Mouse (Mus musculus): ENCODE data around the gene Krtap6-5. TPM values are rescaled to one million over a fixed set of nuclear protein-coding genes. Genes with fewer than 3 reads are reported as not detected.
"Not testable (repeated sequence)": the region's sequence is repeated elsewhere in the genome, so short reads cannot be mapped to it uniquely, and the experiment has no call there.

Gene Krtap6-5
- not detected in 2 replicates for polyA plus RNA-seq (2015; fragmentation: Nextera tagmentation; extraction: Ambion mirVana)

DNA sequence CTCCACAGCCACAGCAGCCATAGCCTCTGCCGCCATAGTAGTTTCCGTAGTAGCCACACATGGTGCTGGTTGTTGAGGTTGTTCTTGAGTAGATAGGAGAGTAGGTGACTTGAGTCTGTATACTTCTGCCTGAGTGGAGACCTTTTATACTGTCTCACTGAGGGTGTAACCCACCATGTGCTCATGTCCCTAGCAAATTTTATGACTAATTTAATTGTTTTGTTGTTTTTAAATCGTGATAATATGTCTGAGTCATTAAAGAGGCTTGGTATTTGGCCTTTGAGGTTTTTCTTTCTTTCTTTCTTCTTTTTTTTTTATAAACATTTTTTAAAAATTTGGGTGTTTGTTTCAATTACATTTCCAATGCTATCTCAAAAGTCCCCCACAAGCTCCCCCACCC is at the start of gene Krtap6-5:
Gene Krtap6-5 (minus strand): TSS at position 101 of the 400 bp plus-strand sequence.
- H3K9ac ChIP-seq (replicated peaks; ENCODE audit: low read depth, low read length), result no peak within 1 kb of the TSS
- no peaks in the 10 kb centered on the region for H3K4me1 ChIP-seq (replicated peaks; ENCODE audit: control insufficient read depth, insufficient read depth, low read length)
- 87% methylated on average over 3 of the region's 3 CpGs for WGBS
- no peaks in the 10 kb centered on the region for H3K27me3 ChIP-seq (replicated peaks; ENCODE audit: control insufficient read depth, insufficient read depth, low read length)
- no peak for ATAC-seq
- no peak within 1 kb of the TSS for H3K4me3 ChIP-seq (replicated peaks; ENCODE audit: low read length)
- H3K36me3 ChIP-seq (ENCODE audit: control insufficient read depth, insufficient read depth), result no peaks in the 10 kb centered on the region
- no peak within 1 kb of the TSS for H3K27ac ChIP-seq (ENCODE audit: low read length)
- no peaks in the 10 kb centered on the region for H3K9me3 ChIP-seq (ENCODE audit: control insufficient read depth, low read length)
- no peak within 1 kb of the TSS for H3K4me2 ChIP-seq (ENCODE audit: low read length)

DNA sequence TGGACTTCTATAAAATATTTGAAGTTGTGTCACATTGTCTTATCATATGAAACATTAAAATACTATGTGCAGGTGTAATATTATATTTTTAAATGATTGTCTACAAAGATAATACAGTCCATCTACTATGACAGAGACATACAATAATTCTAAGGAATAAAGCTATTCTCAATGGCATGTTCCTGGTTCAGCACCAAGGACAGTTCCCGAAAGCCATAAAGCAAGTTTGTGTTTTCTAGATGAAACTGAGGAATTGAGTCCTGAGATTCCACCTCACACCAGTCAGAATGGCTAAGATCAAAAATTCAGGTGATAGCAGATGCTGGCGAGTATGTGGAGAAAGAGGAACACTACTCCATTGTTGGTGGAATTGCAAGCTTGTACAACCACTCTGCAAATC is 23.4 kb upstream of the Krtap6-5 start:
- not testable (repeated sequence) for H3K27me3 ChIP-seq (replicated peaks; ENCODE audit: control insufficient read depth, insufficient read depth, low read length); H3K4me3 ChIP-seq (replicated peaks; ENCODE audit: low read length); H3K9ac ChIP-seq (replicated peaks; ENCODE audit: low read depth, low read length); H3K4me1 ChIP-seq (replicated peaks; ENCODE audit: control insufficient read depth, insufficient read depth, low read length); H3K27ac ChIP-seq (ENCODE audit: low read length); ATAC-seq; H3K4me2 ChIP-seq (ENCODE audit: low read length); H3K9me3 ChIP-seq (ENCODE audit: control insufficient read depth, low read length); H3K36me3 ChIP-seq (ENCODE audit: control insufficient read depth, insufficient read depth)
- 78% methylated on average over 2 of the region's 2 CpGs for WGBS

DNA sequence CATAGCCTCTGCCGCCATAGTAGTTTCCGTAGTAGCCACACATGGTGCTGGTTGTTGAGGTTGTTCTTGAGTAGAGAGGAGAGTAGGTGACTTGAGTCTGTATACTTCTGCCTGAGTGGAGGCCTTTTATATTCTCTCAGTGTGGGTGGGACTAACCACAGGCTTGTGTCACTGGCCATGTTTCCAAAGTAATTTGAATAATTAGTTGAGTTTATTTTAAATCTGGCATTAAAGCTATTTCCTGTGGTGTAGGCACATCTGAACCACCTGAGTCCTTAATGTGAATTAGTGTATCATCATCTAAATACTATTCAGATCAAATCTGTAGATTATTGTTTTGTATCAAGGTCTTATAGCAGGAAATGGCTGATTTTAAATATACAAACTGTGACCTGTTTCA is 16.2 kb upstream of the Krtap6-5 start, which contains the start of gene 1110025L11Rik:
Gene 1110025L11Rik (minus strand): TSS at position 101 of the 400 bp plus-strand sequence.
- not testable (repeated sequence) for H3K4me2 ChIP-seq (ENCODE audit: low read length); H3K9me3 ChIP-seq (ENCODE audit: control insufficient read depth, low read length); H3K27me3 ChIP-seq (replicated peaks; ENCODE audit: control insufficient read depth, insufficient read depth, low read length); H3K4me1 ChIP-seq (replicated peaks; ENCODE audit: control insufficient read depth, insufficient read depth, low read length); H3K36me3 ChIP-seq (ENCODE audit: control insufficient read depth, insufficient read depth); H3K27ac ChIP-seq (ENCODE audit: low read length); ATAC-seq; H3K4me3 ChIP-seq (replicated peaks; ENCODE audit: low read length); H3K9ac ChIP-seq (replicated peaks; ENCODE audit: low read depth, low read length)
- no CpG with 5 or more reads among the region's 2 CpGs for WGBS

DNA sequence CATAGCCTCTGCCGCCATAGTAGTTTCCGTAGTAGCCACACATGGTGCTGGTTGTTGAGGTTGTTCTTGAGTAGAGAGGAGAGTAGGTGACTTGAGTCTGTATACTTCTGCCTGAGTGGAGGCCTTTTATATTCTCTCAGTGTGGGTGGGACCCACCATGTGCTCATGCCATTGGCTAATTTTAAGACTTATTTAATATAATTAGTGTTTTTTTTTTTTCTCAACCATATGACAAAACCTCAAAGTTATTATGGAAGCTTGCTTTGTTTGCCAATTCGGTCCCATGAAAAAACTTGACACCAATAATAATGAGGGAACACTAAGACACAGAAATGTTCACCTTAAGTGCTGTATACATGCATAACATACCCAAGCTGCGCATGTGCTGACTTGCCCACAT is 6.3 kb downstream of the Krtap6-5 start, which contains the start of gene Gm10228:
Gene Gm10228 (minus strand): TSS at position 101 of the 400 bp plus-strand sequence.
- not testable (repeated sequence) for H3K9me3 ChIP-seq (ENCODE audit: control insufficient read depth, low read length); H3K4me1 ChIP-seq (replicated peaks; ENCODE audit: control insufficient read depth, insufficient read depth, low read length); H3K4me3 ChIP-seq (replicated peaks; ENCODE audit: low read length); H3K9ac ChIP-seq (replicated peaks; ENCODE audit: low read depth, low read length); H3K36me3 ChIP-seq (ENCODE audit: control insufficient read depth, insufficient read depth); H3K4me2 ChIP-seq (ENCODE audit: low read length); H3K27ac ChIP-seq (ENCODE audit: low read length); ATAC-seq; H3K27me3 ChIP-seq (replicated peaks; ENCODE audit: control insufficient read depth, insufficient read depth, low read length)
- 90% methylated on average over 2 of the region's 4 CpGs for WGBS

DNA sequence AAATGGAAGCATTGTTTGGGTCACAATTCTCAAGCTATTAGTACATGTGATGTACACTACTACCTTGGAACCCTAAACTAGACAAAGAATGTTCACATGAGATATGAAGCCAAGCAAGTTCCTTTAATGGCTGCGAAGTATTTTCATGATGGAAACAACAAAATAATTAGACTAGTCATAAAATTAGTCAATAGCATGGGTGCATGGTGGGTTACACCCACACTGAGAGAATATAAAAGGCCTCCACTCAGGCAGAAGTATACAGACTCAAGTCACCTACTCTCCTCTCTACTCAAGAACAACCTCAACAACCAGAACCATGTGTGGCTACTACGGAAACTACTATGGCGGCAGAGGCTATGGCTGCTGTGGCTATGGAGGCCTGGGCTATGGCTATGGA is 16.3 kb downstream of the Krtap6-5 start, which contains the start of gene Krtap6-1:
Gene Krtap6-1 (plus strand): TSS at position 301 of the 400 bp plus-strand sequence.
- not testable (repeated sequence) for H3K4me1 ChIP-seq (replicated peaks; ENCODE audit: control insufficient read depth, insufficient read depth, low read length); H3K9ac ChIP-seq (replicated peaks; ENCODE audit: low read depth, low read length); H3K27me3 ChIP-seq (replicated peaks; ENCODE audit: control insufficient read depth, insufficient read depth, low read length); H3K9me3 ChIP-seq (ENCODE audit: control insufficient read depth, low read length); ATAC-seq; H3K4me2 ChIP-seq (ENCODE audit: low read length); H3K27ac ChIP-seq (ENCODE audit: low read length); H3K36me3 ChIP-seq (ENCODE audit: control insufficient read depth, insufficient read depth); H3K4me3 ChIP-seq (replicated peaks; ENCODE audit: low read length)
- WGBS, result 93% methylated on average over 3 of the region's 3 CpGs

DNA sequence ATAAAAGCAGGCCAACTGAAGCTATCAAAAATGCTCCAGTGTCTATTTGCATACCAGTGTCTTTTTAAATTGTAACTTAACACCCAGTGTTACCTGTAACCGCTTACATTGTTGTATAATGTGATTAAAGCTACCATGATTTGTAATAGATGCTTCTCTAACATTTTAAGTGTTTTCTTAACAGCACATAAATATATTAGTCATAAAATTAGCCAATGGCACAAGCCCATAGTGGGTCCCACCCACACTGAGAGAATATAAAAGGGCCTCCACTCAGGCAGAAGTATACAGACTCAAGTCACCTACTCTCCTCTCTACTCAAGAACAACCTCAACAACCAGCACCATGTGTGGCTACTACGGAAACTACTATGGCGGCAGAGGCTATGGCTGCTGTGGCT is 32.7 kb downstream of the Krtap6-5 start, which contains the start of gene Gm10229:
Gene Gm10229 (plus strand): TSS at position 301 of the 400 bp plus-strand sequence.
- not testable (repeated sequence) for H3K4me2 ChIP-seq (ENCODE audit: low read length); H3K4me3 ChIP-seq (replicated peaks; ENCODE audit: low read length); H3K9ac ChIP-seq (replicated peaks; ENCODE audit: low read depth, low read length); H3K27ac ChIP-seq (ENCODE audit: low read length); H3K27me3 ChIP-seq (replicated peaks; ENCODE audit: control insufficient read depth, insufficient read depth, low read length); H3K36me3 ChIP-seq (ENCODE audit: control insufficient read depth, insufficient read depth); H3K9me3 ChIP-seq (ENCODE audit: control insufficient read depth, low read length); H3K4me1 ChIP-seq (replicated peaks; ENCODE audit: control insufficient read depth, insufficient read depth, low read length); ATAC-seq
- 89% methylated on average over 1 of the region's 3 CpGs for WGBS

DNA sequence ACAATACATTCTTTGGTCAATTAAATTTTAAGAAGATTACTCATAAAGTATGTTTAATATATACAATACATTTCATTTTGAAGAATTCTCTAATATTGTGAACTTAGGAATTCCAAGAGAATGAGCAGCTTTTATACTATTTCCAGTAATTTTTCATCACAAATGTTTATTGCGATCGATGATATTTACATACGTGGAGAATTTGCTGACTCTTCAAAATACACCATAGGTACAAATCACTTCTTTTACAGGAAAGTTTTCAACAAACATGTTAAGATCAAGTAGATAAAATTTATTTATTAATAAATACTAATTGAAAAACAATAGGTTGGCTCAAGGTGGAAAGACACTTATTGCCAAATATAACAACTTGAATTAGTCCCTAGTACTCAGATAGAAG is 33.7 kb downstream of the Krtap6-5 start:
- WGBS, result 99% methylated on average over 3 of the region's 3 CpGs

DNA sequence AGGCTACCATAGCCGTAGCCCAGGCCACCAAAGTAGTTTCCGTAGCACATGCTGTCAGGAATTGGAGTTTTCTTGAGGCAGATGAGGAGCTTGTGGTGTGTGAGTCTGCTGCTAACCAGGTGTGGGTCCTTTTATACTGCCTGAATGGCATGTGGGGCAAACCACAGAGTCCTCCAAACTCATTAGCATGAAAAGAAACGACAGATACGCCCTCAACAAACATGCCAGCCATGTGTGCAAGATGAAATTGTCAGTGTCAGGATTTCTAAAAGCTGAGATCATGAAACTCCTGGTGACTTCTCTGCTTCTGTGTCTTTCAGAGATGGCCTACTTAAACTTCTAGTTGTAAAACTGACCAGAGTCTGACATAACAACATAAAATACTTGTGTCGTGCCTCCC is 37.0 kb downstream of the Krtap6-5 start, which contains the start of gene Krtap22-2:
Gene Krtap22-2 (minus strand): TSS at position 101 of the 400 bp plus-strand sequence.
- no peak within 1 kb of the TSS for H3K4me2 ChIP-seq (ENCODE audit: low read length)
- H3K36me3 ChIP-seq (ENCODE audit: control insufficient read depth, insufficient read depth), result no peaks in the 10 kb centered on the region
- H3K4me1 ChIP-seq (replicated peaks; ENCODE audit: control insufficient read depth, insufficient read depth, low read length), result no peaks in the 10 kb centered on the region
- H3K9me3 ChIP-seq (ENCODE audit: control insufficient read depth, low read length), result no peaks in the 10 kb centered on the region
- ATAC-seq, result no peak
- 82% methylated on average over 5 of the region's 5 CpGs for WGBS
- no peak within 1 kb of the TSS for H3K27ac ChIP-seq (ENCODE audit: low read length)
- H3K4me3 ChIP-seq (replicated peaks; ENCODE audit: low read length), result no peak within 1 kb of the TSS
- no peak within 1 kb of the TSS for H3K9ac ChIP-seq (replicated peaks; ENCODE audit: low read depth, low read length)
- H3K27me3 ChIP-seq (replicated peaks; ENCODE audit: control insufficient read depth, insufficient read depth, low read length), result no peaks in the 10 kb centered on the region

More for the DNA sequence above, 33.7 kb downstream of the Krtap6-5 start:
- H3K27me3 ChIP-seq (replicated peaks; ENCODE audit: control insufficient read depth, insufficient read depth, low read length), result no peaks in the 10 kb centered on the region
- no peaks in the 10 kb centered on the region for H3K4me1 ChIP-seq (replicated peaks; ENCODE audit: control insufficient read depth, insufficient read depth, low read length)
- H3K4me2 ChIP-seq (ENCODE audit: low read length), result no peak overlapping the region
- no peak overlapping the region for H3K9ac ChIP-seq (replicated peaks; ENCODE audit: low read depth, low read length)
- no peak for ATAC-seq
- no peaks in the 10 kb centered on the region for H3K36me3 ChIP-seq (ENCODE audit: control insufficient read depth, insufficient read depth)
- no peaks in the 10 kb centered on the region for H3K9me3 ChIP-seq (ENCODE audit: control insufficient read depth, low read length)
- H3K27ac ChIP-seq (ENCODE audit: low read length), result no peak overlapping the region
- no peak overlapping the region for H3K4me3 ChIP-seq (replicated peaks; ENCODE audit: low read length)

All from forebrain, embryonic 16.5 days (tissue).